Mouse (Mus musculus): ENCODE measurements at regions not wholly inside any gene's neighbourhood (a gene's known extent, or its start where the extent isn't known, plus 50 kb on each side); places are given as distances from the start of the nearest gene placed in this dataset.
"Not testable (repeated sequence)": the region's sequence is repeated elsewhere in the genome, so short reads cannot be mapped to it uniquely, and the experiment has no call there.

GRCm38 (mm10) chr1:166876452-166876851, 124.8 kb upstream of the Fam78b start:
- H3K4me3 ChIP-seq (ENCODE audit: insufficient read depth, low read length), result no peak overlapping the region
- H3K27ac ChIP-seq (ENCODE audit: insufficient read depth, low read length), result no peak overlapping the region
- TF ChIP-seq CTCF (IDR thresholded peaks at IDR 0.05; ENCODE audit: extremely low read depth, insufficient read depth, low read length) (no peak), POLR2A (IDR thresholded peaks at IDR 0.05; ENCODE audit: extremely low read depth, insufficient read depth, low read length) (no peak)
- H3K4me1 ChIP-seq (ENCODE audit: control insufficient read depth, insufficient read depth, low read length), result no peaks in the 10 kb centered on the region

- no peaks in the 10 kb centered on the region for H3K4me1 ChIP-seq (ENCODE audit: control insufficient read depth, insufficient read depth, low read length)
- no peak for TF ChIP-seq POLR2A (IDR thresholded peaks at IDR 0.05; ENCODE audit: extremely low read depth, insufficient read depth, low read length)
- no peak overlapping the region for H3K4me3 ChIP-seq (ENCODE audit: insufficient read depth, low read length)
- H3K27ac ChIP-seq (ENCODE audit: insufficient read depth, low read length), result no peak overlapping the region
These were observed 118.0 kb upstream of the Fam78b start for GRCm38 (mm10) chr1:166883215-166883614.

DNA sequence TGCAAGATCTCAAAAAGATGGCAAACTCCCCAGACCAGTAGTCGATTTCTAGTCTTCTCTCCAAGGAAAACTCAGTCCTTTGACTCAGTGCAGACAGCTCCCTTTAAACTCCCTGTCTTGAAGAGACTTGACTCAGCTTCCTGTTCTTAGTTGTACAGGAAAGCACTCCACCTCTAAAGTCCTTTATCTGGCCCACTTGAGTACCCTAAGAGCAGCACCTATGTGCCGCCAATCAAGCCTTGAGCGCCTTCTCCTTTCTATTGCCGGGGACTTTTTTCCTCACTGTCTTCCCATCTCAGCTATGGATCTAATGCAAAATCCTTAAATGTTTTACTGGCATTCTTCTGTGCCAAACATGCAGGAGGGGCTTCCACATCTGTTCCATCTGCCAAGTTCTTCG, 105.3 kb upstream of the Fam78b start:
- Histone ChIP-seq H3K4me3 (ENCODE audit: insufficient read depth, low read length) (no peak overlapping the region), H3K4me1 (ENCODE audit: control insufficient read depth, insufficient read depth, low read length) (no peaks in the 10 kb centered on the region), H3K27ac (ENCODE audit: insufficient read depth, low read length) (no peak overlapping the region)
- TF ChIP-seq CTCF (IDR thresholded peaks at IDR 0.05; ENCODE audit: extremely low read depth, insufficient read depth, low read length) (no peak), POLR2A (IDR thresholded peaks at IDR 0.05; ENCODE audit: extremely low read depth, insufficient read depth, low read length) (no peak)

GRCm38 (mm10) chr1:166898741-166899140, 102.5 kb upstream of the Fam78b start:
- H3K4me1 ChIP-seq (ENCODE audit: control insufficient read depth, insufficient read depth, low read length), result no peaks in the 10 kb centered on the region
- no peak overlapping the region for H3K27ac ChIP-seq (ENCODE audit: insufficient read depth, low read length)
- no peak for TF ChIP-seq POLR2A (IDR thresholded peaks at IDR 0.05; ENCODE audit: extremely low read depth, insufficient read depth, low read length)
- no peak for TF ChIP-seq CTCF (IDR thresholded peaks at IDR 0.05; ENCODE audit: extremely low read depth, insufficient read depth, low read length)
- H3K4me3 ChIP-seq (ENCODE audit: insufficient read depth, low read length), result no peak overlapping the region

- TF ChIP-seq CTCF (IDR thresholded peaks at IDR 0.05; ENCODE audit: extremely low read depth, insufficient read depth, low read length) (no peak), POLR2A (IDR thresholded peaks at IDR 0.05; ENCODE audit: extremely low read depth, insufficient read depth, low read length) (no peak)
- Histone ChIP-seq H3K27ac (ENCODE audit: insufficient read depth, low read length) (no peak overlapping the region), H3K4me1 (ENCODE audit: control insufficient read depth, insufficient read depth, low read length) (no peaks in the 10 kb centered on the region), H3K4me3 (ENCODE audit: insufficient read depth, low read length) (no peak overlapping the region)
These were observed 102.0 kb upstream of the Fam78b start for GRCm38 (mm10) chr1:166899238-166899637.

- H3K4me3 ChIP-seq (ENCODE audit: insufficient read depth, low read length), result no peak overlapping the region
- H3K4me1 ChIP-seq (ENCODE audit: control insufficient read depth, insufficient read depth, low read length), result no peaks in the 10 kb centered on the region
- TF ChIP-seq CTCF (IDR thresholded peaks at IDR 0.05; ENCODE audit: extremely low read depth, insufficient read depth, low read length), result no peak
- no peak for TF ChIP-seq POLR2A (IDR thresholded peaks at IDR 0.05; ENCODE audit: extremely low read depth, insufficient read depth, low read length)
- no peak overlapping the region for H3K27ac ChIP-seq (ENCODE audit: insufficient read depth, low read length)
These were observed 101.2 kb upstream of the Fam78b start for GRCm38 (mm10) chr1:166900028-166900427.

DNA sequence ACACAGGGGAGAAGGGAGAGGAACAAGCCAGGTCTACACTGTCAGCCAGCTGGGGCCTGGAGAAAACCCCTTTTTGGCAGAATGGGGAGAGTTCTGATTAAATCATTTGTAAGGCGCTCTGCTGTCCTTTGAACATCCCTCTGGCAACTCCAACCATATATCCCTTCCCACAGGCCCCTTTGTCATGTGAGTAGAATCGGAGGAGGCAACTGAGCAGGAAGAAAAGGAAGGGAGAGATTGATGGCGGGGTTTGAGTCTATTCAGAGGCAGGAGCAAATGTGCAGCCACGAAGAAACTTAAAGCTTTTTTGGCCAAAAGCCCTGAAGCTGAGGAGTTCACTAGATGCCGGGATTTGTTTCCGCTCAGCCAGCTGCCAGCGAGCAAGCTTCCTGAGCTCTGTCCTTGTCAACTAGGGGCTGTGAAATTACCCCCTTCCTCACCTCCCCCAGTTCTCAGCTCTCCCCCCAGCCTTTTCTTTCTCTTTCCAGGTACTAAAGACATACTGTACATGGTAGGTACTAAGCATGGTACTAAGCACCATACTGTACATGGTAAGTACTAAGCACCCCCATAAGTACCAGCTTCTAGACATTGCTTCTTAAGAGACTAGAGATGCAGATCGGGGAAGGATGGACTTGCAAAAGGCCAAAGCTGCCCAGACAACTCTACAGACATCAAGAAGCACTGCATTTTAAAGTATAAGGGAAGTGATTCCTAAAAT, 100.6 kb upstream of the Fam78b start:
- Histone ChIP-seq H3K4me1 (ENCODE audit: control insufficient read depth, insufficient read depth, low read length) (no peaks in the 10 kb centered on the region), H3K27ac (ENCODE audit: insufficient read depth, low read length) (no peak overlapping the region), H3K4me3 (ENCODE audit: insufficient read depth, low read length) (no peak overlapping the region)
- TF ChIP-seq CTCF (IDR thresholded peaks at IDR 0.05; ENCODE audit: extremely low read depth, insufficient read depth, low read length) (no peak), POLR2A (IDR thresholded peaks at IDR 0.05; ENCODE audit: extremely low read depth, insufficient read depth, low read length) (no peak)

DNA sequence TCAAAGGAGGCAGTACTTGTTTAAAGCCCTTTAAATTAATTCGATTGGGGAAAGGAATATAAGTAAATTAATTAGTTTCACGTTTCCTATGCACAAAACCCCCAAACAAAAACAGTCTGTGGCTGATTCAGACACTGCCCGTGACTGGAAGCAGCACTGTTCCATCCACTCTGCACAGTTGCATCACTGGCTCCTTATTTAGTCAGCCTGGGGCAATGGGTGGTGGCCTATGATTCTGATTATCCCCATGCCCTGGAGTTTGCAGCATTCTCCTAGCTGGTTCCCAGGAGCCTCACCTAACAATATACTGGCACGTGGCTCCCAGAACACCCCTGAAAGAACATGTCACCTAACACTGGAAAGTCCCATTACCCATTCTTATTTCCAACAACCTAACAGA, 99.6 kb upstream of the Fam78b start:
- Histone ChIP-seq H3K4me1 (ENCODE audit: control insufficient read depth, insufficient read depth, low read length) (no peaks in the 10 kb centered on the region), H3K4me3 (ENCODE audit: insufficient read depth, low read length) (no peak overlapping the region), H3K27ac (ENCODE audit: insufficient read depth, low read length) (no peak overlapping the region)
- TF ChIP-seq POLR2A (IDR thresholded peaks at IDR 0.05; ENCODE audit: extremely low read depth, insufficient read depth, low read length) (no peak), CTCF (IDR thresholded peaks at IDR 0.05; ENCODE audit: extremely low read depth, insufficient read depth, low read length) (no peak)

DNA sequence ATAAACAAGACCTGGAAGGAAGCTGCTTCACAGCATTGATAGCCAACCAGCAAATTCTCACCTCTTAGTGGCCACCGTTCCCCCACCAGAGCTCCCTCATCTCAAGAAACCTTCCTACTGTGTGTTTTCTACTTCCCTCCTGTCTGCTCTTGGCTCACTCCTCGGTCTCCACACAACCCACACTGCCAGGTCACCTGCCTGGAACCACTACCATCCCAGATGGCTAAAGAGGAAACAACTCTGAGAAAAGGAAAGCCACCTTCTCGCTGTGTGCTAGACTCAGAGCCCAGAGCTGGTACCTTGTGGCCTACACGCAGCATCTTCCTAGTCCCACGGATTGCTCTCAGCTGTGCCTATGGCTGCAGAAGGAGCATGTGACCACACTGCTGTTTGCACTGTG, 97.8 kb upstream of the Fam78b start:
- Histone ChIP-seq H3K4me1 (ENCODE audit: control insufficient read depth, insufficient read depth, low read length) (no peaks in the 10 kb centered on the region), H3K27ac (ENCODE audit: insufficient read depth, low read length) (no peak overlapping the region), H3K4me3 (ENCODE audit: insufficient read depth, low read length) (no peak overlapping the region)
- no peak for TF ChIP-seq POLR2A (IDR thresholded peaks at IDR 0.05; ENCODE audit: extremely low read depth, insufficient read depth, low read length)
- no peak for TF ChIP-seq CTCF (IDR thresholded peaks at IDR 0.05; ENCODE audit: extremely low read depth, insufficient read depth, low read length)

DNA sequence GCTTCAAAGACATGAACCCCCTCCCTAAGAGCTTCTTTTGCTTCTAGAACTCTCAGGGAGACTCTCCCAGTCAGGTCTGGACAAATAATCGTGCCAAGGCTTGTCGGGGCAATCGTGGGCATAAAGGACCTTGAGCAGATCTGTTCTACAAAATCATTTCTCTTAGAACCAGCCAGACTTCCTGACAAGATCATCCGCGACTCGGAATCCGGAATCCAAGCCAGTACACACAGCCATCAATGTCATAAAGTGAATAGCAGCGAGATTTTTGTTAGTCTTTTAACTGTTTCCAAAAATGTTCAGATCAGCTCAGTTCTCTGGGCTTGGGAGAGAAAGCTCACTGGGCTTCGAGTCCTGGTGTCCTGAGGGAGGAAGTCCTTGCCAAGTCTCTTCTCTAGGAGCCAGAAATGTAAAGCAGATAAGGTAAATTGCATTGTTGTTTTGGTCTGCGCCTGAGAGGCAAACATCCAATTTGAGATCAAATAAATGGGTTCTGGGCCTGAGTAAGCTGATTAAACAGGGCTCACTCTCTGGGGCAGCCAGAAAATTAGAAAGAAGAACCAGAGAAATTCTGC, 92.9 kb upstream of the Fam78b start:
- H3K27ac ChIP-seq (ENCODE audit: insufficient read depth, low read length), result no peak overlapping the region
- TF ChIP-seq CTCF (IDR thresholded peaks at IDR 0.05; ENCODE audit: extremely low read depth, insufficient read depth, low read length), result no peak
- no peak for TF ChIP-seq POLR2A (IDR thresholded peaks at IDR 0.05; ENCODE audit: extremely low read depth, insufficient read depth, low read length)
- no peaks in the 10 kb centered on the region for H3K4me1 ChIP-seq (ENCODE audit: control insufficient read depth, insufficient read depth, low read length)
- no peak overlapping the region for H3K4me3 ChIP-seq (ENCODE audit: insufficient read depth, low read length)

DNA sequence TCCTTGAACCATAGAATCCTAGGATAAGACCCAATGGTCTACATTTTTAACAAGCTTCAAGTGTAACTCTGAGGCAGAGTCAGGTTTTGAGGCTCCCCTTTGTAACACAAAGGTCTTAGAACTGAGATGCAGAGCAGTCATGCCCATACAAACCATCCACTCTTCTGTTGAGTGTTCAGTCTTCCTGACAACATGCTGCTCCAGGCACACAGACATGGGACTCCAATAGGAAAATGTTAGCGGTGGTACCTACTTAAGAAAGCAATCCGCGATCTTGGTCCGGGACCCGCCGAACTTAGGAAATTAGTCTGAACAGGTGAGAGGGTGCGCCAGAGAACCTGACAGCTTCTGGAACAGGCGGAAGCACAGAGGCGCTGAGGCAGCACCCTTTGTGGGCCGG, 89.0 kb upstream of the Fam78b start:
- H3K27ac ChIP-seq (ENCODE audit: insufficient read depth, low read length); H3K4me1 ChIP-seq (ENCODE audit: control insufficient read depth, insufficient read depth, low read length): not testable (repeated sequence)

More for the DNA sequence above, 89.0 kb upstream of the Fam78b start:
- not testable (repeated sequence) for H3K4me3 ChIP-seq (ENCODE audit: insufficient read depth, low read length)

Measured in cortical plate, adult 2 months (tissue).